Mouse (Mus musculus) embryonic facial prominence, embryonic 11.5 days (tissue): ENCODE data around the gene Dab1. TPM values are rescaled to one million over a fixed set of nuclear protein-coding genes. Genes with fewer than 3 reads are reported as not detected.

Experiments used
- ATAC-seq: fragments of 200-750 bp; cut with Nextera tagmentation; replicated peaks from 2 replicates; pipeline ENCODE4 v1.8.0; 2017; ENCODE audit warnings: low read depth; ENCODE audit not compliant: insufficient number of reproducible peaks, low FRiP score, low TSS enrichment
- DNase-seq: peaks from one replicate; pipeline ENCODE4 v3.0.0-alpha.2; 2015; ENCODE audit warnings: low spot score
- H3K27ac ChIP-seq: fragments of 300-500 bp; sonication (generic); replicated peaks from 2 replicates; pipeline ENCODE4 v1.5.1; 2014; ENCODE audit warnings: mild to moderate bottlenecking, low read depth, low read length, control low read depth
- H3K27me3 ChIP-seq: fragments of 300-500 bp; sonication (generic); 2 replicates; pipeline ENCODE4 v1.6.1; 2014; ENCODE audit warnings: mild to moderate bottlenecking, low read length, moderate library complexity, mixed read lengths; ENCODE audit not compliant: control insufficient read depth, insufficient read depth
- H3K36me3 ChIP-seq: fragments of 300-500 bp; sonication (generic); replicated peaks from 2 replicates; pipeline ENCODE4 v1.6.1; 2014; ENCODE audit warnings: low read depth, mild to moderate bottlenecking, low read length, moderate library complexity, mixed read lengths; ENCODE audit not compliant: control insufficient read depth, insufficient read depth
- H3K4me1 ChIP-seq: fragments of 300-500 bp; sonication (generic); 2 replicates; pipeline ENCODE4 v1.6.1; 2014; ENCODE audit warnings: low read length, mixed read lengths; ENCODE audit not compliant: control insufficient read depth, insufficient read depth
- H3K4me2 ChIP-seq: fragments of 300-500 bp; sonication (generic); 2 replicates; pipeline ENCODE4 v1.6.1; 2014; ENCODE audit warnings: low read depth, mild to moderate bottlenecking, control low read depth, low read length, moderate library complexity
- H3K4me3 ChIP-seq: fragments of 300-500 bp; sonication (generic); 2 replicates; pipeline ENCODE4 v1.5.1; 2014; ENCODE audit warnings: low read depth, low read length, control low read depth
- H3K9ac ChIP-seq: fragments of 300-500 bp; sonication (generic); replicated peaks from 2 replicates; pipeline ENCODE4 v1.6.1; 2014; ENCODE audit warnings: mild to moderate bottlenecking, control low read depth, low read length
- H3K9me3 ChIP-seq: fragments of 300-500 bp; sonication (generic); replicated peaks from 2 replicates; pipeline ENCODE4 v1.6.1; 2016; ENCODE audit warnings: mild to moderate bottlenecking, low read length, inconsistent platforms, mixed read lengths; ENCODE audit not compliant: control insufficient read depth
- WGBS: fragments of 180-500 bp; shearing (Covaris S2); extraction: QIAGEN DNeasy Blood & Tissue Kit; methylation state at CpG from one replicate; pipeline ENCODE4 v1.1.7; 2014; 5-methylcytosine and 5-hydroxymethylcytosine counted together
- polyA plus RNA-seq: library from polyadenylated mRNA; unstranded; fragments of >200 nt; fragmentation: Nextera tagmentation; extraction: Ambion mirVana; gene quantifications from 2 replicates; pipeline ENCODE4 v1.2.1, GENCODE M21; 2014

Gene Dab1
- polyA plus RNA-seq, 1 experiment from 2014 or later = 17.6 TPM

DNA sequence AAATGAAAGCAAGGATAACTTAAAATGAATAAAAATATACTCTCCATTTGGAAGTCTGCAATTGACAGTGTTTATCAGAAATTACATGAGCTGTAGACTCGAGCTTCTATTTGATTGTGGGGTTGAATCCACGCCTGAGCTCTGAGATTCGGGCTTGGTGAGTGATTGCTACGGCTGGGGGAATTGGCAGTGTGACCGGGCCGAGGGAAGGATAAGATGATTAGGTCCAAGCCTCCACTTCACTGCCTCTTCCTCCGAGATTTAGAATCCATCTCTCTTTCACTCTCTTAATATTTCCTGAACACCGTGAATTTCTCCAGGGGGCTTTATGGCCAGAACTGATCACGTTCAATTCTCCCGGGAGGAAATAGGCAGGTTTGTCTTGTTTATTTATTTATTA lies 452.1 kb downstream of the Dab1 start:
- H3K4me3 ChIP-seq = no peak overlapping the region
- no peak overlapping the region for H3K4me2 ChIP-seq
- H3K9me3 ChIP-seq = no peaks in the 10 kb centered on the region
- ATAC-seq (no peak), DNase-seq (no peak)
- WGBS = 61% methylated on average over 10 of the region's 10 CpGs
- H3K27ac ChIP-seq = no peak overlapping the region
- no peak overlapping the region for H3K9ac ChIP-seq
- no peaks in the 10 kb centered on the region for H3K4me1 ChIP-seq
- no peaks in the 10 kb centered on the region for H3K27me3 ChIP-seq
- H3K36me3 ChIP-seq = no peaks in the 10 kb centered on the region

DNA sequence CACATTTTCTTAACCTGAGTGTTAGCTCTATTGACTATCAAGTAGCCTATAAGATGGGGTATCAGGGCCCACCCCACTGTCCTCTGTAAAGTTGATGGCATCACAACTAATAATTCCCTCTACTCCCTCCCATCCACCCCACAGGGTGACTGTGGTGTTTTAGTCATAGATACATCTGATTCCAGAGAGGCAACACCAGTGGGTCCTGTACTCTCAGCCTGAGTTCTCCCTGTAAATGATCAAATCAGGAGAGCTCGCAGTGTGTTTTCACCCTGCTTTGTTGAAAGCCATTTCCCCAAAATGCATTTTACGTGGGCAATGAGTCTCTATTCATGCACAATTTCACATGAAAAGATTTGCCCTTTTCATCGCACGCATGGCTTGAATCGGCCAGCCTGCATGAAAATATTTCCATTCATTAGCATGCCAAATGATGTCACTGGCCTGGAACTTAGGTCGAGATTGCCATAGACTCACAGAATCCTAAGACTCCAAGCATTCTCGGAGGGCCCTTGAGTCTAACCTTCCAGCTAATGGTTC lies 454.8 kb downstream of the Dab1 start:
- Histone ChIP-seq H3K27ac (no peak overlapping the region), H3K9me3 (no peaks in the 10 kb centered on the region), H3K4me3 (no peak overlapping the region), H3K36me3 (no peaks in the 10 kb centered on the region), H3K4me2 (no peak overlapping the region), H3K9ac (no peak overlapping the region), H3K4me1 (no peaks in the 10 kb centered on the region), H3K27me3 (no peaks in the 10 kb centered on the region)
- ATAC-seq (no peak), DNase-seq (no peak)
- 68% methylated on average over 7 of the region's 7 CpGs for WGBS

DNA sequence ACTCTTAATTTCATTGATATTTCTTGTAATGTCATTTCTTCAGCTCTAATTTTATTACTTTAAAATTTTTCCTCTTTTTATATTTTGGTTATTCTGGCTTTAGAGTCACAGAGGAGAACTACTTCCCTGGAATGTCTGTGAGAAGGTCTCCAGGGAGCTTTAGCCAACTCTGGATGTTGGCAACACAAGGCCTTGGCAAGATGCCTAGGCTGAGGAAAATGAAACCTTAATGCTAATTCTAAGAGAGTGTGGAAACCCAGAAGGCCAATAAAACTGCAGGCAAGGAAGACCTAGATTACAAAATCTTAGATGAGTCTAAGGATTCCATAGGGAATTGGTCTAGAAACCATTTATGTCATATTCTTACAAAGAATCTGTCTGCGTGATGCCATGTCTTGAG lies 458.6 kb downstream of the Dab1 start:
- WGBS = 89% methylated on average over 1 of the region's 1 CpGs
- Histone ChIP-seq H3K4me1 (no peaks in the 10 kb centered on the region), H3K4me2 (no peak overlapping the region), H3K36me3 (no peaks in the 10 kb centered on the region), H3K4me3 (no peak overlapping the region), H3K9ac (no peak overlapping the region), H3K27me3 (no peaks in the 10 kb centered on the region), H3K27ac (no peak overlapping the region), H3K9me3 (no peaks in the 10 kb centered on the region)
- DNase-seq (no peak), ATAC-seq (no peak)

DNA sequence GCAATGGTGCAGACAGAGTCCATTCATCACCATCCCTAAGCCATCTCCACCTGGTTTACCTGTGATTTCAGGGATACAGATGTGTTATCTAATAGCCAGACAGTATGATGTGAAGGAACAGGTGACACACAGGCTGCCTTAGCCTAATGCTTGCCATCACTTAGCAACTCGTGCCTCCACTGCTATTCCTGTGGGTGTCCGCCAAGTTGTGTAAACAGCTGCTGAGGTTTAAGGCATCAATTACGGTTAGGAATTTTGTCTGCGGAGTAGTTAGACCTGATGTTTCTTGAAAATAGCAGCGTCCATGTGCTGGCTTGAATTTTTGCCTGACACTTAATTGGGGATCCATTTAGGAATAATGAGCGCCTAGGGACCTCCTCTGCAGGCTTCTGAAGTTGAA lies 487.1 kb downstream of the Dab1 start:
- Histone ChIP-seq H3K36me3 (no peaks in the 10 kb centered on the region), H3K9ac (no peak overlapping the region), H3K27ac (no peak overlapping the region), H3K4me2 (no peak overlapping the region), H3K4me3 (no peak overlapping the region), H3K9me3 (no peaks in the 10 kb centered on the region), H3K27me3 (no peaks in the 10 kb centered on the region), H3K4me1 (no peaks in the 10 kb centered on the region)
- WGBS = 37% methylated on average over 6 of the region's 6 CpGs
- DNase-seq (peak; percentile 15), ATAC-seq (no peak)

DNA sequence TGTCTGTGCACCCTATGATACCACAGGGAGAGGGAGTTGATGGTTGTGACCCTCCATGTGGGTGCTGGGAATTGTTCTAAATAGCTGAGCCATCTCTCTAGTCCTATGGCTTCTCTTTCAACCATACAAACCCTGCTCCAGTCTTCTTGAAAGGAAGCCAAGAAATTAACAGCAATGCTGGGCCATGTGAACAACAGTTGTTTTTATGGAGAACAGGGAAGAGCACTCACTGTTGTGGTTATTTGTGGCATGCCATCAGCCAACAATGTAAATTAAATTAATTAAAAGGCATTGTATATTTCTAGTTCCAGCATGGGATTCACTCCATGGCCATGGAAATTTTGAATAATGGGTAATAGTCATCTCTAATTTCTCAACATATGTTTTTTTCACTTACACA lies 492.5 kb downstream of the Dab1 start:
- Histone ChIP-seq H3K27ac (no peak overlapping the region), H3K36me3 (no peaks in the 10 kb centered on the region), H3K4me1 (no peaks in the 10 kb centered on the region), H3K27me3 (no peaks in the 10 kb centered on the region), H3K9me3 (no peaks in the 10 kb centered on the region), H3K4me3 (no peak overlapping the region), H3K4me2 (no peak overlapping the region), H3K9ac (no peak overlapping the region)
- ATAC-seq = no peak
- DNase-seq = no peak

DNA sequence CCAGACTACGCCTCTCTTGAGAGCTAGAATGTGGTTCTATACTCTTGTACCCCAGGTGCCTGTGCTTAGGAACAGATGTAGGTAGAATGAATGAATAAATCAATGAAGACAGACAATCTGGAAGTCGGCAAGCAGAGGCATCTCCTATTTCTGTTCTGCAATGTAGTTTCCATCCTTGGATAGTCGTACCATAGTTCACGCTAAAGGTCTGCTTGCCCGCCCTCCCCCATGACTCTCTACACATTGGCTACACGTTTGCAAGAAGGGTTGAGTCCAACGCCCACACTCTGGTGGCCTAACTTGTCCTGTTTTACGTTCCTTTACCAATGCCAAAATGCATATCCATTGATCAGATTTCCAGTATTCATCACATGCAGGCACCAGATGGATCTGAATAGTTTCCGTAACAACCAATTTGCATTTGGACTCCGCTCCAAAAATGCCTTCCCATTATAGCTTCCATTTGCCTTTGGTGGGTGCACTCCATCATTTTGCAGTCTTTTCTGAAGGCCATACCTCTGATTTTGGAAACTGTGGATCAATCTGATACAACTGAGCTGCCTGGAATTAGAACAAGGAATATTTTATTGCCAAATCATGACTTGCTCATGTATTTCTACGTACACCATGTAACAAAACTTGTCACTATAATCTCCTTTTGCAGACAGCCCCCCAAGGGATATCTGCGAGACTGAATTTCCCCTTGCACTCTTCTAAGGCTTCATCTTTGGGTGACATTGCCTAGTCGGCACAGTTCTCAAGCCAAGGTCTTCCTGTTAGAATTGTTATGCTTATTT lies 494.2 kb downstream of the Dab1 start:
- Histone ChIP-seq H3K27ac (no peak overlapping the region), H3K36me3 (no peaks in the 10 kb centered on the region), H3K4me2 (no peak overlapping the region), H3K27me3 (no peaks in the 10 kb centered on the region), H3K4me3 (no peak overlapping the region), H3K9ac (no peak overlapping the region), H3K9me3 (no peaks in the 10 kb centered on the region), H3K4me1 (no peaks in the 10 kb centered on the region)
- 88% methylated on average over 13 of the region's 13 CpGs for WGBS
- DNase-seq = no peak
- no peak for ATAC-seq

DNA sequence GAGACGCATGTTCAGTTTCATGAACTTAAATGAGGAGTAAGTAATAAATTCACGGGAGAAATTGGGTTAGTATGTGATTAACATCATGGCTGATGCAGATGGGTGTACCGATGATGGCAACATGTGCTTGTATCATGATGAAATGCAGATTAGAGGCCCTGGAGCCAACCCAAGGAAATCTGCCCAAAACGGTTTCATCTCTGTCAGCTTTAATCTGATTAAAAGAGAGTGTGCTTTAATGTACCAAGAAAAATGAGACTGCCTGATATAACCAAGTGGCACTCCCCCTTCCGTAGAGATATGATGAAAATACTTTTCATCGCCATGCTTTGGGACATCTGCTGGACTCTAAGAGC lies 494.8 kb downstream of the Dab1 start:
- Histone ChIP-seq H3K9me3 (no peaks in the 10 kb centered on the region), H3K4me2 (no peak overlapping the region), H3K4me3 (no peak overlapping the region), H3K27ac (no peak overlapping the region), H3K27me3 (no peaks in the 10 kb centered on the region), H3K9ac (no peak overlapping the region), H3K36me3 (no peaks in the 10 kb centered on the region), H3K4me1 (no peaks in the 10 kb centered on the region)
- DNase-seq = no peak
- ATAC-seq = no peak
- 88% methylated on average over 6 of the region's 6 CpGs for WGBS

DNA sequence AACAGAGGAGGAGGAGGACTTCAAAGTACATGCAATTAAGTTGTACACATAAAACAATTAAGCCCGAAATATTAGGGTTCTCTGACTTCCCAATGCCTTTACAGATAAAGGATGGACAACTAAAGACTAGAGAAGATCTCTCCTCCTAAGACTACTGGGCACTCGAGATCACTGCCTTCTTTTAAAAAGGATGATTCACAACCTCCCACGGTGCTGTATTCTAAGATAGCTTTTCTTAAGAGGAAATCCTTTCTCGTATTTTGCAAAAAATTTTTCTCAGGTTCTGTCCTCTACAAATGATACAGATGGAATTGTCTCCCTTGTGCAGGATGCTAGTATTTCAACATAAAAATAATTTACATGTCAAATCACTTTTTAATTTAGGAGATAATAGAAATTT lies 500.9 kb downstream of the Dab1 start:
- Histone ChIP-seq H3K4me1 (no peaks in the 10 kb centered on the region), H3K27ac (no peak overlapping the region), H3K36me3 (no peaks in the 10 kb centered on the region), H3K27me3 (no peaks in the 10 kb centered on the region), H3K4me2 (no peak overlapping the region), H3K9me3 (no peaks in the 10 kb centered on the region), H3K4me3 (no peak overlapping the region), H3K9ac (no peak overlapping the region)
- no peak for DNase-seq
- WGBS = 85% methylated on average over 4 of the region's 4 CpGs
- ATAC-seq = no peak
